Mouse (Mus musculus): Measurements from ENCODE around the gene Gnas.

Gnas gene

GRCm38 (mm10) chr2:174359656-174360055 lies 75.5 kb downstream of the Gnas start:
- DNase-seq (ENCODE audit: low read depth, low spot score) = no peak

DNA sequence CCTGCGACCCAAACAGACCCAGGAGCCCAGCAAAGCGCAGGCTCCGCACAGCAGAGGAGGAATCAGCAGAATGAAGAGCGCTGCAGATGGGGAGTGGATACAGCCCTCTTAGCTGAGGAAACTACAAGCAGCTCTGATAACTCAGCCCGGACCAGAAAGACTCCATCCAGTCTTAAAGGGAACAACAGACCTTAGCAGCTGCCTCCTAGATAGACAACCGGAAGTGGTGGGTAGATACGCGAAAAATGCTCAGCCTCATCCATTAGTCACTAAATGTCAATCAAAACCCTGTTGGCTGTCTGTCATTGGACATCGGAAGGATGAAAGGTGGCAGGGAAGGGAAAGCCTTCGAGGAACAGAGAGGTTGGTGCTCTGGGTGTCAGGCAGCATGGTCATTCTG lies 82.5 kb downstream of the Gnas start:
- DNase-seq (ENCODE audit: low read depth, low spot score) = no peak

- no peak for DNase-seq (ENCODE audit: low read depth, low spot score)
These were observed 96.9 kb downstream of the Gnas start for GRCm38 (mm10) chr2:174381021-174381420.

- no peak for DNase-seq (ENCODE audit: low read depth, low spot score)
These were observed 107.8 kb downstream of the Gnas start for GRCm38 (mm10) chr2:174391936-174392335.

DNA sequence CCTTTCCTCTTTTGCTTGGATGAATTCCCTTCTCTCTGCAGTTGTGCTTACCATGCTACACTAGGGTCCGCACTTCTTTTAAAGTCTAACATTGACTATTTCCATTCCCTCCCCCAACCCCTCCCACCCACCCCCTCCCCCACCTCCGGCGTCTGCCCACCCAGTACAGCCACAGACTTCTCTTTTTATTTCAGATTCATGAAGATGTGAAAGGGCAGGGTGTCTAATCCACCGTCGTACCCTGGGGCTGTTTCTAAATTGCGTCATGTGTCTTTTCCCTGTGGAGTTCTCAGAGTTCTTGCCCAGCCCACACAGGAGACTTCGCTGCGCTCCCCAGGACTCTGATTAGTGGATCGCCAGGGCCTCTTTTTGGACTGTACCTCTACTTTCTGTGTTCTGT lies 108.4 kb downstream of the Gnas start:
- no peak for DNase-seq (ENCODE audit: low read depth, low spot score)

GRCm38 (mm10) chr2:174393383-174393782 lies 109.3 kb downstream of the Gnas start:
- DNase-seq (ENCODE audit: low read depth, low spot score) = no peak

All from brain, embryonic 18.5 days (tissue).